Mouse (Mus musculus): Measurements from ENCODE around the gene Col26a1.

- TF ChIP-seq CTCF (IDR thresholded peaks at IDR 0.05), result no peak
- TF ChIP-seq EP300 (IDR thresholded peaks at IDR 0.05), result no peak
These were observed 76.5 kb downstream of the Col26a1 start for GRCm38 (mm10) chr5:136806379-136807056.

Data from lung, postnatal 0 days (tissue).